Mouse (Mus musculus): ENCODE results near the gene Sccpdh.
"Not testable (repeated sequence)": the region's sequence is repeated elsewhere in the genome, so short reads cannot be mapped to it uniquely, and the experiment has no call there.

Gene Sccpdh

GRCm38 (mm10) chr1:179668013-179668805 lies at the start of gene Sccpdh:
Gene Sccpdh (plus strand): TSS chr1:179668210.
- DNase-seq (ENCODE audit: low spot score in 2 of 2): peak; percentile 86 to 87

GRCm38 (mm10) chr1:179622665-179623064 lies 45.3 kb upstream of the Sccpdh start:
- no peak for DNase-seq (ENCODE audit: low spot score in 2 of 2)

- no peak for DNase-seq (ENCODE audit: low spot score in 2 of 2)
Measured at GRCm38 (mm10) chr1:179623657-179624056, 44.4 kb upstream of the Sccpdh start.

- DNase-seq (ENCODE audit: low spot score in 2 of 2): peak in 1 of 2 experiments; percentile 32
Measured at GRCm38 (mm10) chr1:179624354-179624753, 43.7 kb upstream of the Sccpdh start.

GRCm38 (mm10) chr1:179627855-179628254 lies 40.2 kb upstream of the Sccpdh start:
- DNase-seq (ENCODE audit: low spot score in 2 of 2): no peak

- DNase-seq (ENCODE audit: low spot score in 2 of 2): no peak
Measured at GRCm38 (mm10) chr1:179628438-179629106, 39.4 kb upstream of the Sccpdh start.

GRCm38 (mm10) chr1:179629276-179629675 lies 38.7 kb upstream of the Sccpdh start:
- DNase-seq (ENCODE audit: low spot score in 2 of 2): no peak

GRCm38 (mm10) chr1:179632746-179633413 lies 35.1 kb upstream of the Sccpdh start:
- DNase-seq (ENCODE audit: low spot score in 2 of 2): no peak

- no peak for DNase-seq (ENCODE audit: low spot score in 2 of 2)
Measured at GRCm38 (mm10) chr1:179633414-179633752, 34.6 kb upstream of the Sccpdh start.

- no peak for DNase-seq (ENCODE audit: low spot score in 2 of 2)
Measured at GRCm38 (mm10) chr1:179634159-179634558, 33.9 kb upstream of the Sccpdh start.

- DNase-seq (ENCODE audit: low spot score in 2 of 2): no peak
Measured at GRCm38 (mm10) chr1:179642726-179643125, 25.3 kb upstream of the Sccpdh start.

- no peak for DNase-seq (ENCODE audit: low spot score in 2 of 2)
Measured at GRCm38 (mm10) chr1:179644151-179644550, 23.9 kb upstream of the Sccpdh start.

GRCm38 (mm10) chr1:179645101-179645979 lies 22.7 kb upstream of the Sccpdh start:
- peak; percentile 69 to 79 for DNase-seq (ENCODE audit: low spot score in 2 of 2)

- no peak for DNase-seq (ENCODE audit: low spot score in 2 of 2)
Measured at GRCm38 (mm10) chr1:179645980-179646268, 22.1 kb upstream of the Sccpdh start.

- not testable (repeated sequence) for DNase-seq (ENCODE audit: low spot score in 2 of 2)
Measured at GRCm38 (mm10) chr1:179648678-179649077, 19.3 kb upstream of the Sccpdh start.

GRCm38 (mm10) chr1:179649324-179649723 lies 18.7 kb upstream of the Sccpdh start:
- no peak for DNase-seq (ENCODE audit: low spot score in 2 of 2)

- DNase-seq (ENCODE audit: low spot score in 2 of 2): peak in 1 of 2 experiments; percentile 13
Measured at GRCm38 (mm10) chr1:179650284-179650683, 17.7 kb upstream of the Sccpdh start.

GRCm38 (mm10) chr1:179651224-179651623 lies 16.8 kb upstream of the Sccpdh start:
- DNase-seq (ENCODE audit: low spot score in 2 of 2): no peak

- no peak for DNase-seq (ENCODE audit: low spot score in 2 of 2)
Measured at GRCm38 (mm10) chr1:179663065-179663464, 4.9 kb upstream of the Sccpdh start.

- DNase-seq (ENCODE audit: low spot score in 2 of 2): no peak
Measured at GRCm38 (mm10) chr1:179664309-179664930, 3.6 kb upstream of the Sccpdh start.

- DNase-seq (ENCODE audit: low spot score in 2 of 2): no peak
Measured at GRCm38 (mm10) chr1:179666971-179667370, 1.0 kb upstream of the Sccpdh start.

Data from heart, adult 9 months (tissue).